Mouse (Mus musculus): ENCODE measurements around the gene Eid2b.

DNA sequence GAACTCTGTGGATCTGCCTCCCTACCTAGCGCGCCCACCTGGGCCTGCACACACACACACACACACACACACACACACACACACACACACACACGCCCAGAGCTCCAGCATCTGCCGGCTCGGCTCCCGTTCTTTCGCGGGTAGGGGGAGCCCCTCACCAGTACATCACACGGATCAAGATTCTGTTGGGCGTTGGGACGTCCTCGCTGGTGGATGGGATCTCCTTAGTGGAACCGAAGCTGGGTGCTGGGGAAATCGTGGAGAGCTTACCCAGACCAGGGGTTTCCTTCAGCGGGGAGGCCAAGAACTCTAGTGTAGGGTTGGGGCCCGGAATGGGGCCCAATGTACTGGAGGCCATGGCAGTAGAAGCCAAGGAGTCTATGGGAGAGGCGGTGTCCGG is 12.6 kb downstream of the Eid2b start:
- TF ChIP-seq GATA1 (IDR thresholded peaks at IDR 0.05; ENCODE audit: borderline replicate concordance, low read length): no peak
- no peak for TF ChIP-seq FLI1 (IDR thresholded peaks at IDR 0.05; ENCODE audit: low read length)

Data from megakaryocyte, embryonic 14.5 days (primary cell).